Comparison of ENCODE assay signal across 21 mouse cellular contexts in genomic region chr12:96201855-96202254, GRCm38 (mm10).
A peak's percentile ranks its signal among the peaks of the same experiment; 100 is the strongest.
DNase-seq lines count a peak whose midpoint lies in the region; ATAC-seq lines count a peak whose summit lies in the region.
"Had no signal": no experiment of that assay in that cellular context is flagged by ENCODE, and none has a peak within 500 bp of the region (broad histone marks: within the 10 kb centered on the region; RNA-seq: fewer than 3 reads in every experiment).

No protein-coding gene starts in this region.

- H3K9me3 ChIP-seq in heart, embryonic 10.5 days, result no peaks in the 10 kb centered on the region
- H3K9me3 ChIP-seq in hindbrain, embryonic 14.5 days (ENCODE audit: control insufficient read depth, low read length), result no peaks in the 10 kb centered on the region
- H3K9me3 ChIP-seq in hindbrain, embryonic 10.5 days, result no peaks in the 10 kb centered on the region

- H3K4me3 ChIP-seq in heart, embryonic 10.5 days, result no peak overlapping the region
- no peak overlapping the region for H3K4me3 ChIP-seq in hindbrain, embryonic 14.5 days (replicated peaks; ENCODE audit: low read length)
- H3K4me3 ChIP-seq in hindbrain, embryonic 10.5 days, result no peak overlapping the region

- no peak for ATAC-seq in hindbrain, embryonic 14.5 days (ENCODE audit: low FRiP score)
- ATAC-seq: activated CD4-positive, CD25-positive, alpha-beta regulatory T cell, adult 4 months; CD4-positive, CD25-positive, alpha-beta regulatory T cell, adult 4 months; Patski had no signal

- H3K9ac ChIP-seq in hindbrain, embryonic 14.5 days, result no peak overlapping the region

- DNase-seq in heart, adult 11 months, result peak; percentile 60
- no peak for DNase-seq in heart, adult 8-10 months (ENCODE audit: low spot score)
- DNase-seq in heart, embryonic 10.5 days (ENCODE audit: low spot score), result peak; percentile 69
- no peak for DNase-seq in heart, adult 9 months (ENCODE audit: low spot score in 2 of 2)
- peak; percentile 4 for DNase-seq in hindbrain, embryonic 14.5 days (ENCODE audit: low spot score)
- DNase-seq in hindbrain, embryonic 10.5 days (ENCODE audit: low spot score), result no peak
- DNase-seq: adrenal gland, adult 2 months; adrenal gland, adult 8-10 months; adrenal gland, postnatal 10 days; adrenal gland, postnatal 14 days; adrenal gland, postnatal 25 days; adrenal gland, postnatal 36 days; B cell, adult 2 months; cerebellum, adult 11 months; cerebellum, adult 11-12 months; cerebellum, adult 18-20 months had no signal

- no peaks in the 10 kb centered on the region for H3K27me3 ChIP-seq in heart, embryonic 10.5 days (ENCODE audit: insufficient read depth, poor library complexity, severe bottlenecking)
- H3K27me3 ChIP-seq in hindbrain, embryonic 14.5 days (ENCODE audit: control insufficient read depth, insufficient read depth, low read length), result no peaks in the 10 kb centered on the region
- H3K27me3 ChIP-seq in hindbrain, embryonic 10.5 days (ENCODE audit: insufficient read depth, poor library complexity, severe bottlenecking), result no peaks in the 10 kb centered on the region
- H3K27me3 ChIP-seq: CH12.LX, Patski had no signal

- 90% methylated on average over 1 of the region's 1 CpGs for WGBS in heart, embryonic 10.5 days
- 97% methylated on average over 1 of the region's 1 CpGs for WGBS in hindbrain, embryonic 14.5 days
- WGBS in hindbrain, embryonic 10.5 days, result 87% methylated on average over 1 of the region's 1 CpGs

- H3K4me2 ChIP-seq in hindbrain, embryonic 14.5 days (replicated peaks), result no peak overlapping the region

- H3K27ac ChIP-seq in heart, embryonic 10.5 days, result no peak overlapping the region
- no peak overlapping the region for H3K27ac ChIP-seq in hindbrain, embryonic 14.5 days
- H3K27ac ChIP-seq in hindbrain, embryonic 10.5 days, result no peak overlapping the region

- no peaks in the 10 kb centered on the region for H3K36me3 ChIP-seq in heart, embryonic 10.5 days
- H3K36me3 ChIP-seq in hindbrain, embryonic 14.5 days (replicated peaks; ENCODE audit: control insufficient read depth, insufficient read depth), result no peaks in the 10 kb centered on the region
- no peaks in the 10 kb centered on the region for H3K36me3 ChIP-seq in hindbrain, embryonic 10.5 days
- H3K36me3 ChIP-seq: G1E had no signal

- no peaks in the 10 kb centered on the region for H3K4me1 ChIP-seq in heart, embryonic 10.5 days
- H3K4me1 ChIP-seq in hindbrain, embryonic 14.5 days (replicated peaks; ENCODE audit: control insufficient read depth, insufficient read depth, low read length), result no peaks in the 10 kb centered on the region
- H3K4me1 ChIP-seq in hindbrain, embryonic 10.5 days (replicated peaks), result no peaks in the 10 kb centered on the region

Comparison
In these comparisons a context has a peak if more than half of its experiments do, and no peak if none do; other contexts are left out.
1. DNase-seq: peak in heart, adult 11 months (single experiment), heart, embryonic 10.5 days (single experiment) and hindbrain, embryonic 14.5 days (single experiment); none in heart, adult 8-10 months (single experiment), heart, adult 9 months (0 of 2) and hindbrain, embryonic 10.5 days (single experiment).